Mouse (Mus musculus): ENCODE results near the gene Dennd1b. TPM values are rescaled to one million over a fixed set of nuclear protein-coding genes. Genes with fewer than 3 reads are reported as not detected.

The Dennd1b gene
- total RNA-seq, 2 experiments from 2014 or later: 2.3 to 15.1 TPM

DNA sequence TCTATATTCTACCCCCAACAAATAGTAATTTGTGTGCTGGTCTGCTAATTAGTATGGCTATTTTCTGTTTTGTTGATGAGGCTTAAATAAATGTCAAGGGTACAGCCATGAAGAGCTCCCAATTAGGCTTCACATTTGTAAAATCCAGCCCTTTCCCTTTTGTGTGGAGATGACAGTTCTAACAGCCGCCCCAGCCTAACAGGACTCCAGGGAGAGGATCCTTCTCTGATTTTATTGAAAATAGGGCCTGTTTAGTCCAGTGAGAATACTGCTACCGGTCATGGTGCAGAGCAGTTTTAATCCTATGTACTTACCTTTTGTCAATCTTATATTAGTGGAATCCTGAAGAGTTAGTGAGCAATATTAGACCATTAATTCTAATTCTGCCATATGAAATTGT is 189.8 kb downstream of the Dennd1b start:
- ATAC-seq (replicated peaks; ENCODE audit: low FRiP score, poor library complexity, severe bottlenecking): no peak

DNA sequence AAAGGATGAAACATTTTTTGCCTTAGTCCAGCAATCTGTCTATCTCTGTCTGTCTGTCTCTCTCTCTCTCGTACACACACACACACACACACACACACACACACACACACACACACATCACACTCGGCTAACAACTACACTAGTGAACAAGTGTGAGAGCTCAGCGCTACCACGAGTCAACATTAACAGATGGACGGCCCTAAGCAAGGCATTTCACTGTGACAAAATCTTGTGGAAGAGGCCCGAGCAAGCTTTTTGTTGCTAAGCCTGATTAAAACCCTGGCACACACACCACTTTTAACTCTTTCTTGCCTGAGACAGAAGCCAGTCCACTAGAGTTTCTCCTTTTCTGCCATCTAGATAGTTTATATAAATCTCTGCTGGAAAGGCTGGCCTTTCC is 190.3 kb downstream of the Dennd1b start:
- no peak for ATAC-seq (replicated peaks; ENCODE audit: low FRiP score, poor library complexity, severe bottlenecking)

DNA sequence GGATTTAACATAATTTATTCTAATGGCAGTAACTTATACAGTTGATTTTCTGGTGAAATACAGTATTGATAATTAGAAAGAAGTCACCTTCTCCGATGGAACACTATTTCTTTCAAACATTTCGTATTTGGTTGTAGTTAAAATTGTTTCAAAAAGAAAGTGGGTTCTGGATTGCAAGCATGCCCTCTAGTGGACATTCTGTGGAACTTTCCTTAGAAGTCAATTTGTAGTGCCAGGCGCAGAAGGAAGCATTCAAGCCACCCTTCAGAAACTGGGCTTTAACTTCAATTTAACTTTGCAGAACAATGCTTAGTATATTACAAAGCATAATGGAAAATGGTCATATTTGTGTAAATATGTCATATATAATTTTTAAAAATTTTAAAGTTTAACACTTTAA is 193.2 kb downstream of the Dennd1b start:
- ATAC-seq (replicated peaks; ENCODE audit: low FRiP score, poor library complexity, severe bottlenecking): 0 out of 2 replicates have a peak, but pooled peaks have one; percentile 54

DNA sequence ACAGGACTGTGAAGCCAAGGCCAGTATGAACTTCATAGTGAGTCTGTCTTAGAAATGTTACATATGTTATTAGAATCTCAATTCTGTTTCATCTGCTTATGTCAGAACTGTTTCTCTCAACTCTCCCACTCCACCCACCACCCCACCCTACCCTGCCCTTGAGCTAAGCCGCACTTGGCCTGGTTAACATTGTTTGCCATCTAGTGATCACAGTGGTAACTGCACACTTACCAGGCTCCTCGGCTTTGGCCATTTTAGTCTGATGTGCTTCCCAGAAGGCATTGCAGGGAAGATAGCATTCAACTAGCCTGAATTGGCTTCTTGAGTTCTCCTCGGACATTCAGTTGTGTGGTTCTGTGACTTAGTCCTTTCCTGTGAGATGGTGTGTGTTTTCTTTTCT is 198.4 kb downstream of the Dennd1b start:
- ATAC-seq (replicated peaks; ENCODE audit: low FRiP score, poor library complexity, severe bottlenecking): no peak

DNA sequence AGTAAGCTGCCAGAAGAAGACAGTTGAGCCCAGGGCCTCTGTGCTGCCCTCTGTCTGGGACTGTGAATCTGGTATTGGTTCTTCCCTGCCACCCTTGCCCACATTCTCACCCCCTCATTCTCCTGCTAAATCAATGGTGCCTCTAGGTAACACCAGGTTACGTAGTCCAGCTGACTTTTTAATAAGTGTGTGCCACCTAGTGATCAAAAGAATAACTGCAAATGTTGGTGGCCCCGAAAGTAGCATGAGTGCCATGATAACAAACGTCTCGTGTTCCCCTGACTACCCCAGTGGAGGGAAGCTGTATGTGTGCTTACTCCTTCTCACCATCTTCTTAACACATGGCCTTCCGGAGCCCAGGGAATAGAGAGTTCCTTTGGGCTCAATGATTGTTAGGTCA is 199.6 kb downstream of the Dennd1b start:
- ATAC-seq (replicated peaks; ENCODE audit: low FRiP score, poor library complexity, severe bottlenecking): no peak; the same call in 1 of the 2 replicates

DNA sequence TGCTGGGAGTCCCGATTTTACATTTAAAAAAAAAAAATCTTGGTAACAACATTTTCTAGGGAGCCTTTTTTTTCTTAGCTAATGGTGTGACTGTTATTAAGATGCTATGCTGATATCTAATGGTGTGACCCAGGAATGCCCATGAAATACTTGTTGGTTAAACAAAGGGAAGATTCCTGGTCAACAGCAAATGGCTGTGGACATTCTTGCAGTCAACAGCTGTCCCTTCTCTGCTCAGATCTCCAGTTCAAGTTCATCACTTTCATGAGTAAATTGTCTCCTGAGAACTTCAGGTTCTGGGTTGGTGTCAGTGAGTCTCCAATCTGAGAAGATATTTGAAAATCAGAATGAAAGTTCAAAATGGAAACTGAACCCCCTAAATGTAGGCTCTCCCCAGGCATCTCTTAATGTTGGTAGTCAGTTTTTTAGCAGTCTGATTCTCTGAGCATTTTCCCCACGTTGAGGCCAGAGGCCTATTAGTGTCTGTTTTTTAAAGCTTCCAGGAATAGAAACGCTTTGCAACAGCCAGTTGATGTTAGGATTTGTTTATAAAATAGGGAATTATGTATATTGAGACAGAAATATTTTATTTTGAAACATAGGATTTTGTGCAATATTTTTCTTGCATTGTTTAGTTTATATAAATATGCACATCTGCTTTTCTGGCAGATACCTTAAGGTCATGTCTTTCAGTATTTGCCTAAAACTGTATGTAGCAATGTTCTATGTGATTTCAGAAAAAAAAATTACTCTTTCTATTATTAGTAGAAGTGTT is 211.0 kb downstream of the Dennd1b start:
- ATAC-seq (replicated peaks; ENCODE audit: low FRiP score, poor library complexity, severe bottlenecking): no peak

DNA sequence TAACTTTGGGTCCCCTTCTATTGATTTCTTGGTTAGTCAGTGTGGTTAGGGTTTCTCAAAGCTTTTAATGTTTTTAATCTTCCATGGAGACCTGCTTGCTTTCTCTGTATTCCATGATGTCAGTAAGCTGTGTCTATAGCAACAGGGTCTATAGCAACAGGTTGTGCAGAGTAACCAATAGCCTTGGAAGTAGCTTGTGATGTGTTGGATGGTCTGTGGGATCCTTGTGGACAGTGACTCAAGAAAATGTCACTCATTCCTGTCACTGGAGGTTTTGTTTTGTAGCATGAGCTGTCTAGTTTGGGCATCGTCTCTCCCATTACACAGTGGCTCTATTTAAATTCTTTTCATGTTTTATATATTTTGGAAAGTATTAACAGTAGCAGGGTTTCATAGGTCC is 216.5 kb downstream of the Dennd1b start:
- no peak for ATAC-seq (replicated peaks; ENCODE audit: low FRiP score, poor library complexity, severe bottlenecking)

DNA sequence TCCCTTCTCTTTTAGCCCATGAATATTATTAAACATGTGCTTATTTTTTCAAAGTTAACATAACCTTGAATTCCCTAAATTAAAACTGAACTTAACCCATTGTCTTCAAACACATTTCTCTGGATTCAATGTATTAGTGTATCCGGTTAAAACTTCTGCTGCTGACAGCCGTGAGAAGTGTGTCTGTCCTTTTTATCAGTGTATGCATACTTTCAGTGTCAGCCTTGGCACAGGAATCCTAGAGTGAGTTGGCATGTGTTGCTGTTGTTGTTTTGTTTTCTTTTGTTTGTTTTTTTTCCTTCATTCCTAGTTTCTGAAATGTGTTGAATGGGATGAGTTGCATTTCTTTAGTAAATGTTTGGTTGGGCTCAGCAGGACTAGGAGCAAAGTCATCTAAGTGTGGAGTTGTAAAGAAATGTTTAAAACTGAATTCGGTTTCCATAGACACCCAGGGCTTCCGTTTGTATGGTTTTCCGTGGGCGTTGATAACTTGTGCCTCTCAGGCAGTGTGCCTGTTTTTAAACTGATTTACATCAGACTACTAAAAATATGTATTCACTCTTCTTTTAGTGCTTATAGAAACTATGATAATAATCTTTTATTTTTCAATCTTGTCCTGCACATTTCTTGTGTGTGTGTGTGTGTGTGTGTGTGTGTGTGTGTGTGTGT is 217.4 kb downstream of the Dennd1b start:
- ATAC-seq (replicated peaks; ENCODE audit: low FRiP score, poor library complexity, severe bottlenecking): no peak

DNA sequence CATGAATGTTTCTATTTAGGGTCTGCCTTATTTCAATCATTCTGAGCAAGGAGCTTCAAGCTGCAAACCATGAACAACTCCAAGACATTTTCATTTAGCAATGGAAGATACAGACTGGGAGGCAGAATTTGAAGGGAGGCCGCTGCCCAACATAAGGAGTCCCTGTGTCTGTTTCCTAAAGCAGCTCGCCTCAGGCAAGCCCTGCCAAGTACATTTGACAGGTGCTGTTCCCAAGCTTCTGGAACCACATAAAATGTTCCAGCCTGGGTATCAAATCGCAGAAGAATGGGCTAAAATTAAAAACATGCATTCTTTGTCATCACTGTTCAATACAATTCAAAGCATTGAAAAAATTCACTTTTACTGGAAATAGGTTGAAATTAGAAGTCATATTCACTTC is 229.4 kb downstream of the Dennd1b start:
- ATAC-seq (replicated peaks; ENCODE audit: low FRiP score, poor library complexity, severe bottlenecking): no peak

DNA sequence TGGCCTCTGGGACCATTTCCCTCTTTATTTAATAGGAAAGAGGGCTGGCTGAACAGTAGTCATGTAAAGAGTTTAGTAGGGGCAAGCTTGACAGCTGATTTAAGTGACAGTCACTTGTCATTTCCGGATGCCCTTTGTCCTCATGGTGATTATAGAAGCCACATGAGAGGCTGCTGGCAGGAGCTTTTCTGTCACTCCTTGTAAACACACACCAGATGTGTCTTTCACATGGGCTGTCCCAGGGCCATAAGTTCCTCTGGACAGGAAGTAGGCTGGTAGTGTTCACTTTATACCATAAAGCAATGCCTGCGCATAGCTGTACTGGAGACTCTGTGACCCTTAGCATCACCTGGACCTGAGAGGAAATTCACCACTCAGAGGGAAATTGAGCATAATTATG is 230.8 kb downstream of the Dennd1b start:
- ATAC-seq (replicated peaks; ENCODE audit: low FRiP score, poor library complexity, severe bottlenecking): no peak

DNA sequence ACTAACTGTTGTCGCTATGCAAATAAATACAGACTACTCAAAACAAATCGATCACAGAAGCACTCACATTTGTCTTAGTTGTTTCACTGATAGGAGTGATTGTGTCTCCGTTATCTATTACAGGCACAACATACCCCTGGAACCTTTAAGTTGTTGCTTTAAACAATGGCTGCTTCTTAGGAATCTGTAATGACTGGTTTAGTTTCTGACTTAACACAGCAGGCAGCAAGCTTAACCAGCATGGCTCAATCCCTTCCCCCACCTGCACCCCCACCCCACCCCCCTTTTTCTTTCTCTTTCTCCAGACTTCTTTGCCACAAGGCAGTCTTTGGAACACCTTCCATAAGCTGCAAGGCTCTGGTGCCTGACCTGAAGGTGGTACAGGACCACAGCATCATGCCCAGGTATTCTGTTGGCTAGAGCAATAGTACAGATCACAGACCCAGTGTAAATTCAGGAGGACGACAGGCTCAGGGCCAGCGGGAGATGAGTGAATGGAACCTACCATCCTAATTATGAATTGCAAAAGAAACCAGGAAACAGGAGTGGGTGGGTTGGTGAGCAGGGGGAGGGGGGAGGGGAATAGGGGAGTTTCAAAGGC is 231.3 kb downstream of the Dennd1b start:
- ATAC-seq (replicated peaks; ENCODE audit: low FRiP score, poor library complexity, severe bottlenecking): no peak

DNA sequence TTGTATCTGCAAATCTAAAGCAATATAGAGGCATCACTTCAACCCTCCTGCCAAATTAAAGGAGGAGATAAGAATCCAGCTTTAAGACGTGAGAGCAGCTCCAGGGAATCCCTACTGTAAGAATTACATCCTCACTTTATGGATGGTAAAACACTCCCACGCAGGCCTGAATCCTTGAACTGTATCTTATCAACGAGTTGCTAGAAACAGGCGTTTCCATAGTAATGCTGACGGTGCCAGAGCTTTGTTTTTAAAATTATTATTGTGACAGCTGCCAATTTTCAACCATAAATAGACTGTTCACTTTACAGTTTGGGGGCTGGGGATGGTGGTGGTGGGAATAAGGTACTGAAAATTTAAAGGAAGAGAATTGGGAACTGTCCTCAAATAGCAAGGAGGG is 239.8 kb downstream of the Dennd1b start:
- ATAC-seq (replicated peaks; ENCODE audit: low FRiP score, poor library complexity, severe bottlenecking): no peak

DNA sequence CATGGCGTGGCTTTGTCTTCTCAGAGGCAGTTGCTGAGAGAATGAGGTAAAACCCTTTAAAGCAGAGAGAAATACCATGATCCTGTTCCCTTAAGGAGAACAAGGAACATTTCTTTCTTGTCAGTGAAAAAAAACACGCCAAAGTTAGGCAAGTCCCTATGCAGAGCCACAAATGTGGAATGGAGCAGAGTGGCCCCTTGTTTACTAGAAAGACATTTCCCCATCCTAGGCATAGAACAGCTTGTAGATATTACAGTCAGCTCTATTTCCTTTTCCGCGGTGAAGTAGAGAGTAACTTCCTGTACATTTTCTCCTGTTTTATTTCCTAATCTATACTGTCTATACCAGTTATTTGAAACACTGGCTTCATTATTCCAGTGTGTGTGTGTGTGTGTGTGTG is 243.0 kb downstream of the Dennd1b start:
- ATAC-seq (replicated peaks; ENCODE audit: low FRiP score, poor library complexity, severe bottlenecking): no peak

DNA sequence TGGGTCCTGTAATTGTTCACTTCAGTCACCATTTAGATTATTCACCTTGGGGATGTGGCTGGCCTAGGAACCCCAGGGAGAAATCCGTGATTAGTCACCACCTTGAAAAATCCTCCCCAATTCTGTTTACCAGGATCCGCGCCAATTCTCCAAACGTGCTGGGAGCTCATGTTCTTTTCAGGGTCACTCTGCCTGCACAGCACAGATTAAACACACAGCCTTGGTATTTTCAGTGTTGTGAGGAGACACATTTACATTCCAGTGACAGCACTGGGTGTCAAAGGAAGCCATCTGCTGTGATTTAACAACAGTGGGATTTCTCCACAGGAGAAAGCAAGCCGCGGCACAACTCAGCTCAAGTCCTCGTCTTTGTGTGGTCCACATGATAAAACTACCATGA is 246.6 kb downstream of the Dennd1b start:
- ATAC-seq (replicated peaks; ENCODE audit: low FRiP score, poor library complexity, severe bottlenecking): no peak

DNA sequence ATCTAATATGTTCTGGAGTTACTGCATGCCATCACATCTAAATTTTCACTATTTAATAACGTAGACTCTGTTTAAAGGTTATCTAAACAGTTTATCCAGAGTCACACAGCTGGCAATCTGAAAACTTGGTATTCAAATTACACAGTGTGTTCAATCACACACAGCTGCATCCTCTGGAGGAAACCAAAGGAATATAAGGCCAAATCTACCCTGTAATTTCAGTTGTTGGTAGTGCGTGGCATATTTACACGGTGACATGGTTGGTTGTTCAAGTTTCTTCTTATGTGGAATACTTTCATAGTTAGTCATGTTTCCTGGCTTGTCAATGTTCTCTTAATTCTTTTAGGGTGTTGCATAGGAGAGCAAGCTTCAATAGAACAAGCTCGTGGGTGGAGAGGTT is 247.3 kb downstream of the Dennd1b start:
- ATAC-seq (replicated peaks; ENCODE audit: low FRiP score, poor library complexity, severe bottlenecking): no peak

DNA sequence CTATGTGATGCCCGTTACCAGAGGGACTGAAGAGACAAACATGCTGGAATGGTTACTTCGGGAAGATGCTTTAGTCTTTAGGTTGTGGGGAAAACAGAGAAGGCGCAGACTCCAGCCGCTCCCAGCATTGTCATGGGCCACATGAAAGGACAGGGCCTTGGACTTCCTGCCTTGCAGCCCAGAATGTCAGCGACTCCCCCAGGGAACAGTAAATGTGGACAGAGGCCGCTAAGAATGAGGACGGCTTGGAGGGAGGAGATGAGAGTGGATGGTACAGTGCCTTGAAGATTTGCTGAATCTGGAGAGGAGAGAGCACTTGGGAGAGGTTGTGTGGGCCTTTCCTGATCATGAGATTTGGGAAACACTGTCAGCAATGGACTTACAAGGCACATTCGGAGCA is 252.1 kb downstream of the Dennd1b start:
- ATAC-seq (replicated peaks; ENCODE audit: low FRiP score, poor library complexity, severe bottlenecking): no peak

DNA sequence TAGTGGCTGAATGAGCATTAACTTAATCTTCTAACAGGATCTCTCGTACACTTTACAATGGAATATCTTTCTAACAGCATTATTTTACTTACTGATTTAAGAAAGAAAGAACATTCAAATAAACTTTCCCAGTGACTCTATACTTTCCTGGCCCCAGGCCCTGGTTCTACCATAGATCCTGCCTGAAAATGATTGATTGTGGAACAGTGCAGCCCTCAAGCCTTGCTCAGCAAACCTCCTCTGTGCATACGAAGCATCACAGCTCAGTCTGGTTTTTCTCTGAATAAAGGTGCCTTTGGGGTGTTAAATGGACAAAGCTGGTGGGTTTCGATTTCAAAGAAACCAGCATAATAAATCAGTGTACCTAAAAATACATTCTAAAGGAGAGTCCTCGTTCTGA is 260.6 kb downstream of the Dennd1b start:
- ATAC-seq (replicated peaks; ENCODE audit: low FRiP score, poor library complexity, severe bottlenecking): no peak

DNA sequence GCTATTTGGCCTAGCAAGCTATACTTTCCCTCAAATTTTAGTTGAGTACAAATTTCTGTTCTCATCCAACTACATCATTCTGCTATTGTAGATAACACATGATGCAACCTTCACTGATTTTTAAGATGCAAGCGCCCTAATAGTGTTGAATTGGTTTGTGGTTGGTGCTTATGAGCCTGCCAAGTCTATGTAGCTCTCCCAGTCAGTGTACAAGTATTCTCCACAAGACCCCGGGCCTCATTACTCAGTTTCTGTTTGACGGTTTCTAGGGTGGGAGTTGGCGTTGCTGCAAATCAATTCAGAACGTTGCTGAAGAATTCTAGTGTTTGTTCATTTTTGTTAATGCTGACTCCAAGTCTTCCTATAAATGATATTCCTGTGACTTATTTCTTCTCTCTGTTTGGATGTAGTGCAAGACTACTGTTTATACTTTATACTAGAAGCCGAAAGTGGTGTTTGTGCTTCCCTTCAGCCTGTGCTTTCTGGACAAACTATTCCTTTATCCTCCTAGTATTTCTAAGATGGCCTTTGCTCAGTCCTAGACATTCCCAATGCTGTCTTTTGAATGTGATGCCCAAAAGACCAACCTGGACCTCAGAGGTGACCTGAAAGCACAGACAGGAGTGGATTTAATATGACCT is 261.2 kb downstream of the Dennd1b start:
- no peak for ATAC-seq (replicated peaks; ENCODE audit: low FRiP score, poor library complexity, severe bottlenecking)
